Mouse (Mus musculus) gonadal fat pad, adult 2 months (tissue): ENCODE measurements at regions not wholly inside any gene's neighbourhood (a gene's known extent, or its start where the extent isn't known, plus 50 kb on each side); places are given as distances from the start of the nearest gene placed in this dataset.

Experiments
- DNase-seq: peaks from one replicate; pipeline ENCODE4 v3.0.0-alpha.2; 2012; ENCODE audit warnings: low read depth

DNA sequence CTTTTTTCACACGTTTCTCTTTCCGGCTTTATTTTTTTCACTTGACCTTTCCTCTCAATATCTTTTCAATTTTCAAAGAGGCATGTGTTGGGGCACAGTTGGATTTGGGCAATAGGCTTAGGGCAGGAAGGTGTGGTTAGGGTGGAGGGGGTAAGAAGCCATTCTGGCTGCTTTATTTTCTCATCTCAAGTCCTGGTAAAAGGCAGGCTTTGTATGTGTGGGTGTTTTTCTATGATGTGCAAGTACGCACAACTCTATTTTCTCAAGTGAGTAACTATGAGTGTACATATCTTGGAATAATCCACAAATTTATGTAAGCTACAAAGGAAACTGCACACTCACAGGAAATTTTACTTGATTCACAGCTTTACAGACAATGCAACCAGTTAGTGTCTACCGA lies 121.5 kb upstream of the Ifne start:
- no peak for DNase-seq

DNA sequence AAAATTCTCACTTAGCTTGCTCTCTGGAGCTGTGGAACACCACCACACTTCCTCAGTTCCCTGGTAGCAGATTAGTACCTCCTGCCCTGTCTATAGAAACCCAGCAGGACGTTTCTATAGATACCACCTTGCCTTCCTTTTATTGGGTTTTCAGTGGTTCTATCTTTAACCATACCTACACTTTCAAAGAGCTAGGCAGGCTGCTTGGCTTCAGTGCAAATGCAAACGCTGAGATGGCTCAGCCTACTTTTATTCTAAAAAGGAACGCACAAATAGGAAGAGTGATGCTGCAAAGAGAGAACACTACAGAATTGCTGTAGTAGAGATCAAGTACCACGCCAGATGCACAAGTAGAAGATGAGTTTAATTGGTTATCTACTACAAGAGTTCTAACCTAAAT lies 120.9 kb upstream of the Ifne start:
- no peak for DNase-seq

DNA sequence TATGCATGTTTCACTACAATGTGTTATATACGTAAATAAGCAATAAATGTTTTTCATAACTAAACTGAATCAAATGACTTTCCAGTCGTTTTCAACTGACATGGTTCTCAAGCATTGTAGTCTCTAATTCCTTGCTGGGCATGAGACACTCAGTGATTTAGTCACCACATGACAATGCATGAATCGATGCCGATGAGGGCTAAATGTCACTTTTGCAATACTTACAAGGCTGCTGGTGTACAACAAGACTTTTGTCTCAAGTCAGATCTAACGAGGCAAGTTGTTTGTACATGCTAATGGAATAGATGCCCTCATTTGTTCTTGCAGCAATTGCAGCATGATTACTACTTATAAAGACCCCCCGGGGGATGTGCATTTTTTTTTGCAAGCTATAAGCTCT lies 120.2 kb upstream of the Ifne start:
- DNase-seq = no peak

DNA sequence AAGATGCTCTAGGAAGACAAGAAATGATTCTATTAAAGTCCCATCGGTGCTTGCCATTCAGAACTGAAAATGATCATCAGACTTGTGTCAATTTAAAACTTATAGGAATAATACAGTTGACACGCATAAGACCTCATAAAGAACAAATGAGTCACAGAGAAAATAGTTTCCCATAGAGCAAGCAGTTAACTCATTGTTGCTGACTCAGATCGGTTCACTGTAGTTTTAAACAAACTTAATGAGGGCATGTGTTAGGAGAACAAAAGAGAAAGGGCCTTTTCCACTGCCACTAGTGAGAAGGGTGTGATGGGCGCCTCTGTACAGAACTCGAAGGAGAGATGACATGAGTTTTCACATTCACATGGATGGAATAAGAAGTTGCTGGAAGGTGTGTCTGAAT lies 118.3 kb upstream of the Ifne start:
- DNase-seq = no peak

DNA sequence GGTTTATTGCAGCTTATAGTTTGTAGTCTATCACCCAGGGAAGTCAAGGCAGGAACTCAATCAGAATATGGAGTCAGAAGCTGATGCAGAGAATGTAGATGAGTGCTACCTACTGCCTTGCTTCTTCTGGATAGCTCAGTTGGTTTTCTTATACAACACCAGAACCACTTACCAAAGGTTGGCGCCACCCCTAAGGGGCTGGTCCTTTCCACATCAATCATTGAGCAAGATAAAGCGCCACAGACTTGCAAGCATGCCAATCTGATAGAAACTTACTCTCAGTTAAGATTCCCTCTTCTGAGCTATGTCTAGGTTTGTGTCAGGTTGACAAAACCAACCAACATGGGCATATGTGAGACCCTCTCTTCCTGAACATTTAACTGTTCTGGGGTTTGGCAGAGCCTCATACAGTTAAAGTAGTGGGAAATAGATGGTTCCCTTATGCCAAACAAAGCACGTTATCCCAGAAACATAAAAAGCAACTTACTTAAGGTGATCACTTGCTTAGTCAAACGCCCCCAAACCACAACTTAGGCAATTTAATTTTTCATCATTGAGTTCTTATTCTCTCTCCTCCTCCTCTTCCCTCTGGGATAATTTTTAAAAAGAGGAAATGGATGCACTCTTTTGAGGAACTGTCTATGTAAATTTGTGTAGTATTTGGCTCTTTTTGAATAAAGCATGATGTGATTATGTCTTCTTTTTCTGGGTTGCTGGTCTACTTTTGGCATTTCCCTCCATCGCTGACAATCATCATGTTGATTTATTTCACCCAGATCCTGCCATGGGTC lies 115.3 kb upstream of the Ifne start:
- no peak for DNase-seq

DNA sequence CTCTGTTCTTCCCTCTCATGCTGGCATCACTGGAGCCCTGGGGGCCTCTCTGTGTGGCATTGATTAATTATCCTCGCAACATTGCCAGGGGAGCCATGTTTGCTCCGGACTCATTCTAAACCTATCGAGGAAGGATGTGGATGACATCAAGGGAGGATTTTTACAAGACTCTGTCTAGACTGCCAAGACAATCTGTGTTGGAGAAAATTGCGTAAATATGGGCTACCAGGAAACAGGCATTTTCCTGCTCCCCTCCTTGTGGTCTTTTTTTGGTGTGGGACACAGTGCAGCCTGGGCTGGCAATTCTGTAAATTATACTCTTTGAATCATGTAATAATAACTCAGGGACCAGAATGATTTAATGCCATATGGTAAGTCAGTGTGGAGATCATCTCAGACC lies 114.5 kb upstream of the Ifne start:
- no peak for DNase-seq

DNA sequence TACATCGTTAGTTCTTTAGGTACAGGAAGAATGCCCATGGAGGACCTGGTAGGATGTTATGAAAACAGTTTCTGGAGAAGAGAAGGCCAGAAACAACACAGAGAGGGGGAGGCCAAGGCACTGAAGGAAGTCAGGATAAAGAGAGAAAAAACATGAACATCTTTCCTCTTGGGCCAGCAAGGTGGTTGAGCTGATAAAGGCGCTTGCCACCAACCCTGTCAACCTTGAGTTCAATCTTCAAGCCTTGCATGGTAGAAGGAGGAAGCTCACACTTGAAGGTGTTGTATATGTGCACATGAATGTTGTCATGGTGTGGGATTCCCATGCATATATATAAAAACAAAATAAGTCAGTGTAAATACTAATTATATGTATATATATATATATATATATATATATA lies 112.5 kb upstream of the Ifne start:
- DNase-seq = no peak

DNA sequence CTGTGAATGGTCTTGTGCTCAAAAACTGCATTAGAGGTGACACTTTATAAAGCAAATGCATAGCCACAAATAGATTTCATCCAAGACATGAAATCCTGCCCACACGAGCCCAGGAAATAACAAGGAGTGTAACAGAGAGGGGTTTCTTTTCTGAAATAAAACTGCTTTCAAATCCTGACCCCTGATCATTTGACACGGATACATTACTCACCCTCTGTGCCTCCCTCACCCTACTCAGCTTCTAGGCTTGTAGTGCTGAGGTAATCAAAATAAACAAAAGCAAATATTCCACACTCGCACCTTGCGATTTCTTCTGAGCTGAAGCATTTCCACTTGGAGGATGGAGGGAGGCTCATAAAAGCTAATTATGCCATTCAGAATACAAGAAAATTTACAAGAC lies 108.4 kb upstream of the Ifne start:
- no peak for DNase-seq

DNA sequence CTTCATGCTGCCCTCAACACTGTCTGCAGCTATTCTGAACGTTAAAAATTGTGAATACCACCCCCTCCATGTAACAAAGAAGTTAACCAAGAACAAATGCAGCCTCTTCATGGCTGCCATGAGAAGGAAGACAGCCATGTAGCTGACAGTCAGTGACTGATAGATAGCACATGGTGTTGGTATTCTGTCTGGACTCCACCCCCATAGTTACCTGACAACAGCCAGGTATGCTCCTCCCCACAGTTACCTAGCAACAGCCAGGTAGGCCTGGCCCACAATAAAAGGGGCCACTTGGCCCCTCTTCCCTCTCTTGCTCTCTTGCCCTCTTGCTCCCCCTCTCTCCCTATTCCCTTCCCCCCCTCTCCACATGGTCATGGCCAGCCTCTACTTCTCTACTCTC lies 107.1 kb upstream of the Ifne start:
- DNase-seq = no peak

DNA sequence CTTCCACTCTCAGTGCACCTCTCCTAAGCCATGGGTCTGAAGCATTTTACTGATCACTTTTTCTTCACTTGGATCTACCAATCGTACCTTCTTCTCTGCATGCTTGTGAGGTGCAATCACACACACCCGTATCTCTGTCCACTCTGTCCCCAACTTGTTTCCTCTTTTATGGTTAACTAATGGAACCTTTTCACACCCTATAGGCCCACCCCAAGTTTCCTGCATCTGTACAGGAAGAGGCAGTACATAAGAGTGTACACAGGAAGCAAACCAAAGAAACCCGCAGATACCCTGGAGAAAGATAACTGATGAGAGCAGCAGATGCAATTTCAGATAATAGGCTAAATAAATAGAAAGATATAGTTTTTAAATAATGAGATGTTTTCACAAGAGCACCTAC lies 102.5 kb upstream of the Ifne start:
- no peak for DNase-seq

DNA sequence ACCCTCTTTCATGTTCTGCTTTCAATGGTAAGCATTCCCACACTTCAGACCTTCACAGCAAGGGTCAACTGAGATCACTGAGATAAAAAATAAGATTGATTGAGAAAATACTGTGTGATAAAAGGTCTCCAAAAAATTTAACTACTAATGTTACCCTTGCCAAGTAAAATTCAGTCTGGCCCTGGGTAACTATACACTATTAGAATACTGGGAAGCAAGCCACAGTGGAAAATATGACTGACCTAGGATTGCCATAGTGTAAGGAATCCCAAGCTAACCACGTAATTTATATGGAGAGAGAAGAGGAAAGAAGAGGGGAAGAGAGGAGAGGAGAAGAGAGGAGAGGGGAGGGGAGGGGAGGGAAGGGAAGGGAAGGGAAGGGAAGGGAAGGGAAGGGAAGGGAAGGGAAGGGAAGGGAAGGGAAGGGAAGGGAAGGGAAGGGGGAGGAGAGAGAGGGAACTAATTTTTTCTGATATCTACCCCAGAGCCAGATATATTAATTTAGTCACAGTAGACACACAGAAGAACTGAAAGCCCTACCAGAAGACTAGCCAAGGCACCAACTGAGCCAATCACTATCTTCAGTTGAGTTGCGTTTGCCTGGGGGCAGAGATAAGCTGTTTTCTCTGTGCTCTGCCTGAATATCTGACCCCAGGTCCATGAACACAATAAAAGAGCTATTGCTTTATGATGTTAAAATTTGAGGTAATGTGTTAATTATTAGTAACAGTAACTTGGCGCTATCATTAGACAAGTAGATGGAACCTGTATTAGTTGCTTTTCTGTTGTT lies 97.3 kb upstream of the Ifne start:
- DNase-seq = no peak

DNA sequence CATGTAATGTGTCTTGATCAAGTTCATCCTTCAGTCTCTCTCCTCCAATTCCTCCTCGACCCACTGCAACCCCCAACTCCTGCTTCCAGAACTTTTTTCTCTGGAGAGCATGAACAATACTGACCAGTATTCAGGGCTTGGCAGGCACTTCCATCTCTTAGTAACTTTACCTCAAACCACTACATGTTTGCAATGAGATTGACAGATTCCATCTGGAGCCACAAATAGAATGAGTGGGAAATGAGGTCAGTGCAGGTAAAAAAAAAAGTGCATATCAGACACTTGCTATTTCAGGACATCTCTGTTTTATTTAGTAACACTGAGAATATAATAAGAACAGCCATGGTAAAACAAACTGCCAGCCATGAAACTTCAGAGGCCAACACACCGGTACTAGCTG lies 94.5 kb upstream of the Ifne start:
- DNase-seq = no peak

DNA sequence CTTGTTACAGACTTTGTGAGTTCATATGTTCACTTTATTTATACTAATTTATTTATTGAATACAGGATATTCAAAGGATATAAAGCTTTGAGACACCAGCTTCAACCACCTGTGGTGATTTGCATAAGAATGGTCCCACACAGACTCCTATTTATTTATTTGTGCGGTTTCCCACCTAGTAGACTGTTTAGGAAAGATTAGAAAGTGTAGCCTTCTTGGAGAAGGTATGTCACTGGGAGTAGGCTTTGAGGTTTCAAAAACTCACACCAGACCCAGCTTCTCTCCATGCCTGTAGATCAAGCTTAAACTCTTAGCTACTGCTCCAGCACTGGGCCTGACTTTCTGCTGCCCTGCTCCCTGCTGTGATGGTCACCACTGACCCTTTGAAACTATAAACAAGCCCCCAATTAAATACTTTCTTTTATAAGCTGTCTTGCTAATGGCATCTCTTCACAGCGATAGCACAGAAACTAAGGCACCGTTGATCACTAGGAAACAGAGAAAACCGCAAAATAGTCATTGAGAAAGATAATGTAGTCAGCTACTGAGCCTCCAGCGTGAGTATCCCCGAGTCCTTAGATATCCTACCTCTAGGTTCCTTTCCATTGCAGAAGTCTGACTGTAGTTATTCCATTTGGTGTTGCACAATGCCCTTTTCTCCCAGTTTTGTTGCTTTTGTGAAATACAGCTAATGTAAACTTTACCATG lies 89.3 kb upstream of the Ifne start:
- DNase-seq = no peak

DNA sequence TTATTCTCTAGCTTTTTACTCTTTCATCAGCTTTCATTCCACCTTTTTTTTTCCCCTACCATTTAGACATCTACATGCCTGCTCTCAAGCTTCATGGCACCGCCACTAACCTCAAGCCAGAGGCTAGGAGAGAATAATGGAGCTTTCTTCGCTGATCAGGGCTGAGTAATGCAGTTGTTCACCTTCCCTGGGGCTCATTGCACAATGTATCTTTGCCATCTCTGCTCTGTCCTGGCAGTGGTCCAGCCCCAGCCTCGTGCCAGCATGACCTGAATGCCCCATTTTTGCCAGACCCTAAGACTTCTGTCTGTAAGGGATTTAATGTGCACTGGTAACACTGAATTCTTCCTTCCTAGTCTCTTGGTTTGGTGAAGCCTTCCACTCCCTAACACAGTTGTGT lies 79.6 kb upstream of the Ifne start:
- DNase-seq = no peak

DNA sequence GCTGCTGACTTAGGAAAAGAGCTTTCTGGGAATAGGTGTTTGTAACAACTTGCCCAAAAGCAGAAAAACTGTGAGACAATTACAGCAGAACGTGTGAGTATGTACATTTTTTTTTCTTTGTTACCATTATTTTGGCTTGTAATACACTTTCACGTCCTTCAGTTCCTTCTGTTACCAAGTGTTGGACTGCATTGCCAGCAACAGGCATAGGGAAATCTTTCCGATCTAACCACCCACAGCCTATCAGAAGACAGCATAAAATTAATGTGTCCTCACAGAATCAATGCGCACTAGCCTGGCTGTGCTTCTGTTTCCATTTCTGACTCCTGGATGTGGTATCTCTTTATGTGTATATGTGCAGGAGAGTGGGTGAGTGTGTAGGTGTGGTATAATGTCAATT lies 76.6 kb upstream of the Ifne start:
- DNase-seq = no peak

DNA sequence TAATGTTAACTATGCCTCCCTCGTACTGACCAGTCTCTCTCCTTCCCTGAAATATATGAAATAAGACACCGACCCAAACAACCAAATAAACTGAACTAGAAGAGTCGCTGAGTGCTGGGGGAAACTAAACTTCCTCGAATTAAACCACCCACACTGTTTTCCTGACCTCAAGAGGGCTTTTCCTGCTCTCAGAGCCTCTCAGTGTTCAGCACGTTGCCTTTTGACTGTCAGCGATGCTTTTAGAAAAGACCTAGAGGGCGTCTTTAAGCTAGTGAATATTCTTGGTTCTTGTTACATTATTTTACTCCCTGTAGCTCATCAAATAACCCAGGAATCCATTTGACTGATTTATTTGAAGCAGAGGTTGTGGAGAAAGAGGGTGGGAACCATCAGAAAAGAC lies 76.2 kb upstream of the Ifne start:
- DNase-seq = no peak

DNA sequence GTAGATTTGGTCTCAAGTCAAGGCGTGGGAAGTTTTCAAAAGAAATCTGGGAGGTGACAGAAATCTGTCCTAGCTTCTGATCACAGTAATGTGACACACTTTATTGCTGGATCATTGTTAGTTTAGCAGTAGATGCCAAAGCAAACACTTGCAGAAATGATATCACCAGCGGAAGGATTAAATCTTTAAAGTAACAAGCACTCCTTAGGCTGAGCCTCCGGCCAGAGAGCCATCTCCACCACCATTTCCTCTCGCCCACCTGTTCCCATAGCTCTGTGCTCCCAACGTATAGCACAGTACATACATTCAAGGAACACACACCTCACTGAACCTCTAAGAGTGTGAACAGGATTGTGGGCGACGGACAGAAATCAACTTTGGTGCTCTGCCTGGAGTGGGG lies 75.6 kb upstream of the Ifne start:
- DNase-seq = no peak

DNA sequence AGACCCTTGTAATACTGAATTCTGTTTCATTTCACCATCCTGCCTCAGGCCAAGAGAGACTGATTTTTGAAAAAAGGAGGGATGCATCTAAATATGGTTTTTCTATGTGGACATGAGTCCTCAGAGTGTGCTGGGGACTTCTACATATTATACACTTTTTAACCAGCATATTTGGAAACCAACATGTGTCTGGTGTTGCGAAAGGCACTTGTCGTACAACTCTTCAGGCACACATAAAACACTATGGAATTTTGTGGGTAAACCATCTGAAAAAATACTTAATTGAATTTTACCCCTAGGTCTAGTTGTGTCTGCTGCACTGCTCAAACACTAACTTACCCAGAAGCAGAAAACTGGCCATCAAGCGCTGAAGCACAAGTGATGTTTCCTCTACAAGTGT lies 74.0 kb upstream of the Ifne start:
- no peak for DNase-seq

DNA sequence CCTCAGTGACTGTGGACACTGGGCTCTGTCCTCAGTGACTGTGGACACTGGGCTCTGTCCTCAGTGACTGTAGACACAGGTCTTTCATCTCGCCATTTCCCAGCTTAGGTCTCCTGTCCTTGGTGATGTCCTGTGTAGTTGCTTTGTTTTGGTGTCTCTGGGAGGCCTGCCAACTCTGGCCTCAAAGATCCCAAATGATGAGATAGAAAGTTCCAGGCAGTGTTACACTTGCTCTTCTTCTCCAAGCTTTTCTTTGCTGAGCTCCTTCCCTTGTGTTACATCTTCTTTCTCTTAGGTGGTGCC lies 71.0 kb upstream of the Ifne start:
- no peak for DNase-seq

DNA sequence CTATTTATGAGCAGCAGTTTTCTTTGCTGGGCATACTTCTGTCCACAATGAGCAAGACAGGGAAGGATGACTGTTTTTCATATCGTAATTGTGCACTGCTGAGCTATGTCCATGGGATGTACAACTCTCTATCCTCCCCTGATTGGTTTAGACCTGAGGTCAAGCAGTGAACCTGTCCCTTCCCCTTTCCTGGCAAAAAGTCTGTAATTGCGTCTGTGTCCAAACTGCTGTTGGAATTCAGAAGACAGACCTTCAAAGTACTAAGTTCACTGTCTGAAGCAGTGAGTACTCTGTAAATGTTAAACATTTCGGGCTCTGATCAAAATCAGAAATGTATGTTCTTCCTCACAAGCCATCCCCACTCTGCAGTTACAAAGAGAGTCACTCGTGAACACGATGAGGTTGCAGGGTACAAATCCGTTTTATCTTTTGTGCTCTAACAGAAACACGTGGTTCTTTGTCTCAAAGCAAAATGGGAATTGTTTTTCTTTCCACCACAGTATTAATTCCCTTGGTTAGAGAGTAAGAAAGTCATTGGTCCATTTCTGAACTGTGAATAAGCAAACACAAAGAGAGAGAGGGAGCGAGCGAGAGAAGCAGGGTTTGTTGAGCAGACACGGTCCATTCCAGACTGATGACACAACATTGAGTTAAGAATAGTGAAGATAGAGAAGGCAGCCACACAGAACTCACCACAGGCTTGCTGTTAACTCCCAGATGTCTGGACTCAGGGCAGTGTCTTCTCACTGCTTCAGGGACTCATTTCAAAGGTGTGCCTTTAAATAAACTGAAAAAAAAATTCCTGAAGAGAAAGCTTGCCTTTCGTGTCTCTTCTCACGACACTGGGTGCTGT lies 70.4 kb upstream of the Ifne start:
- no peak for DNase-seq

DNA sequence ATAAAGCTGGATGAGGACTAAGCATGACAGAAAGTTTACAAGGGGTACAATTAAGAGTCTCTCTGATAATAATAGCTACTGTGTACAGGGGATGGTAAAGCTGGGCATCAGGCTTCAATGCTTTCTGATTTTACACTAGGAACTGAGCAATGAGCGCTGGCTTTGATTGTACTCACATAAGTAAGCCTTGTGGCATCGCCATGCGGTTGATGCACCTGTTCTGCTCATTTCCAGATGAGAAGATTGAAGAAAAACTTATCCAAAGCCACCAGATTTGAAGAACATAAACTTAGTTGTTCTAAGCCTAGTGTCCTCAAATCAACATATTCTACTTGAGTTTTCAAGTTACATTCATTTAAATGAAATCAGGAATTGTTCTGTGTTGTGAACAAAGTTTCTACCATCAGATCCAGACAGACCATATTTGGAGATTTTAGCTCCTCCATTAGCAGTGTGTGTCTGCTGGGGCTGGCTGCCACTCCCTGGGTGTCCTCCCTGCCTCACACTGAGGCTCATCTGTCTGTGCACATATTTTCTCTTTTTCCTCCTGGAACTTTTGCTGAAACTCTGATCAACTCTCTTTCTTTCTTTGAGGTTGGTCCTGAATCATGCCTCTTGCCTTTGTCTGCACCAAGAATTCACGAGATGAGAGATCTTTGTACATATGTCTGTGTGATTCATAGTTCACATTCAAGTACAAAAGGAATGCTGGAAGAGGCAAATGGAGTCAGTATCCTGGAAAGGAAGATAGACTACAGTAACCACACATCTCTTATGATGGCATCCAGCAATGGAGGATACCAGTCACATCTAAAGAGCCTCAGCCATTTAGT lies 68.2 kb upstream of the Ifne start:
- no peak for DNase-seq
